21 mouse cellular contexts compared by ENCODE assay signal in genomic region chr8:92780976-92781375, GRCm38 (mm10). TPM values are rescaled to one million over a fixed set of nuclear protein-coding genes. Genes with fewer than 3 reads are reported as not detected.
"Had no signal": no experiment of that assay in that cellular context is flagged by ENCODE, and none has a peak within 500 bp of the region (broad histone marks: within the 10 kb centered on the region; RNA-seq: fewer than 3 reads in every experiment).

No protein-coding gene starts in this region.

- H3K4me3 ChIP-seq: left cerebral cortex, adult 2 months; limb, embryonic 12.5 days; liver, embryonic 12.5 days; liver, embryonic 15.5 days; midbrain, embryonic 13.5 days had no signal

- H3K36me3 ChIP-seq: limb, embryonic 12.5 days; liver, embryonic 12.5 days; liver, embryonic 15.5 days; midbrain, embryonic 13.5 days had no signal

- H3K4me1 ChIP-seq: liver, embryonic 12.5 days; liver, embryonic 15.5 days had no signal

- H3K9ac ChIP-seq: limb, embryonic 12.5 days; liver, embryonic 12.5 days; liver, embryonic 15.5 days; midbrain, embryonic 13.5 days had no signal

- H3K9me3 ChIP-seq: liver, embryonic 12.5 days; liver, embryonic 15.5 days had no signal

- H3K27ac ChIP-seq: left cerebral cortex, adult 2 months; limb, embryonic 12.5 days; liver, embryonic 12.5 days; liver, embryonic 15.5 days; macrophage; midbrain, embryonic 13.5 days; stomach, postnatal 0 days had no signal

- ATAC-seq: intestine, embryonic 16.5 days; liver, embryonic 12.5 days; midbrain, embryonic 13.5 days had no signal

- H3K27me3 ChIP-seq: limb, embryonic 12.5 days; liver, embryonic 12.5 days; liver, embryonic 15.5 days had no signal

- DNase-seq: kidney, adult 18-20 months; kidney, adult 9 months; kidney, postnatal 14 days; kidney, postnatal 4 days; layer of hippocampus, postnatal 36 days; liver; lung, adult 2 months; right cerebral cortex, postnatal 14 days; right cerebral cortex, postnatal 4 days; thymus, adult 2 months; thymus, postnatal 14 days; thymus, postnatal 4 days had no signal

- H3K4me2 ChIP-seq: limb, embryonic 12.5 days; liver, embryonic 12.5 days; liver, embryonic 15.5 days; midbrain, embryonic 13.5 days had no signal

RNA-seq across cellular contexts. Expression of gene Mmp2, which starts 46.1 kb away (rescaled TPM):
- total RNA-seq: megakaryocyte, adult 5-6 weeks had no signal
